Mouse (Mus musculus) urinary bladder, postnatal 4 days (tissue): Measurements from ENCODE around the gene Gm9639.
"Not testable (repeated sequence)": the region's sequence is repeated elsewhere in the genome, so short reads cannot be mapped to it uniquely, and the experiment has no call there.

ENCODE experiments used
- DNase-seq, 2 experiments: peaks; one replicate each; pipeline ENCODE4 v3.0.0; 2021 to 2022; ENCODE audit warnings: low spot score in 2 of 2

The Gm9639 gene

DNA sequence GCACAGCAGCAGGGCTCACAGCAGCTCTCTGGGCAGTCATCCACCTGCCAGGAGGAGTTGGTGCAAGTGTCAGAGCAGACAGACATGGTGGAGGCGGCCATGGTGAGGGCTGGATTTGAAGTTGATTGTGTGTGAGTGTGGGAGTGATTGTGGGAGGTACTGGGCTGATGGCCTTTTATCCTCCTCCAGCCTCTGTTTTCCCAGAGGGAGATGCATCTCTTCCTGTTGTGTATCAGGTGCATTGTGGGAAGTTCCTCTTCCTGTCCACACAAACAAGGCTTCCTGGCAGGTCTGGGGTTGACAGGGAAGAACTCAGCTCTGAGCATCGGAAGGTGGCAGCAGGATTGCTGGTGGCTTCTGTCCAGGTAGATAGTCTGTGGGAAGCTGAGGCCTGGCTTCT, at the start of gene Gm9639:
Gene Gm9639 (minus strand): TSS at position 101 of the 400 bp plus-strand sequence.
- DNase-seq, result no peak

DNA sequence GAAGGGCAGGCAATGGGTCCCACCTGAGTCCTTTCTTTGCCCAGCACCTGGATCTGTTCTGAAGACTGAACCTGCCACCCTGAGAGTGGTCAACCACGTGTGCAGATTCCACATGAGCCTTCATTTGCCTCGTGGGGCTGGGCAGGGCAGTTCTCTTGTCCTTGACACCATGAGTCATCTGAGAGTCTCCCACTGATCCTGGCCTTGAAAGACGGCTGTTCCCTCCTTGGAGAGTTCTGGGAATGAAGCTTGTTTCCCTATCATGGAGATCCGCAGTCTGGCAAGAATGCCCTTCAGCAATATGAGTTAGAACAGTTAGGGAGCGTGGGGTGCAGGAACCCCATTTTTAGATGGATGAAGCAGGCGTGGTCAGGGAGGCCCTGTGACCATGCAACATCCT, 44.1 kb upstream of the Gm9639 start:
- DNase-seq, result no peak

DNA sequence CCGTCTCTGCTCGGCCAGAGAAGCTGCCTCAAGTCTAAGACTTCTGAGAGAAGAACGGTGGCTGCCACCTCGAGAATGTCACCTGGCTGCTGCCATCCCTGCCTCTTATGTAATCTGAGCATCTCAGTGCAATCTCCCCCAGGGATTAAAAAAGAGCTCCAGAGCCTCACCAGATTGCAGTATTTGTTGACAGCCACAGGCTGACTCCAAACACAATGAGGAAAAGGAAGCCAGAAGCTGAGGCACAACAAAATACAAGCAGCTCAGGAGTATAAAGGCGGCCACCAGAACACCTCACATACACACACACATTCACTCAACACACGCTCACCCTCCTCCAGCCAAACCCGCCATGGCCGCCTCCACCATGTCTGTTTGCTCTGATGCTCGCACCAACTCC, 40.8 kb upstream of the Gm9639 start, which contains the start of gene Krtap10-10:
Gene Krtap10-10 (plus strand): TSS at position 301 of the 400 bp plus-strand sequence.
- DNase-seq, result no peak

DNA sequence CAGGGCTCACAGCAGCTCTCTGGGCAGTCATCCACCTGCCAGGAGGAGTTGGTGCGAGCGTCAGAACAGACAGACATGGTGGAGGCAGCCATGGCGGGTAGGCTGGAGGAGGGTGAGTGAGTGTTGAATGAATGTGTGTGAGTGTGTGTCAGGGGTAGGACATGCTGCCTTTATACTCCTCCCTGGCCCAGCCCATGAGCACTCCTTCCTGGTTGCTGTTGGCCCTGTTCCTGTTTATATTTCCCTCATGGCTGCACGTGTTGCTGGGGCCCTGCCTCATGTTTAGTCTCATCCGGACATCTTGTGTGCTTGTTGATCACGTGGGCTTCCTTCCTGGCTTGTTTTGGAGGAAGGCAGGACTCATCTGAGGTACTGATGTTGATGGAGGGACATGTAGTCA, 32.1 kb upstream of the Gm9639 start, which contains the start of gene Krtap10-4:
Gene Krtap10-4 (minus strand): TSS at position 145 of the 400 bp plus-strand sequence.
- DNase-seq, result no peak

DNA sequence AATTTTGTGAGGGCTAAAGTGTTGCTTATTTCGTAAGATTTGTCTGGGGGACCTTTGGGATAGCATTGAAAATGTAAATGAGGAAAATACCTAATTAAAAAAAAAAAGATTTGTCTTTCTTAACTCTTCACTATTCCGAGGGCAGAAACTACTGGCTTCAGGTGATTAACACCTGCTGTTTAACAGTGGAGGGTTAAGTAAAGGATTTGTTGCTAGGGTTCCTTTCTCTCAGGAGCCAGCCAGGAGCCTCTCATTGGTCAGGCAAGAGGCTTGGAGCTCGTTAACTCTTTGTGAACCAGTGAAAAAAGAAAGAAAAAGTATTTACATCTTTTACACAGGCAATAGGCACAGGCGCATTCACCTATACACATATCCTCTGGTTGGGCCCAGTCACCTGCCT, 24.3 kb upstream of the Gm9639 start:
- DNase-seq, result no peak

DNA sequence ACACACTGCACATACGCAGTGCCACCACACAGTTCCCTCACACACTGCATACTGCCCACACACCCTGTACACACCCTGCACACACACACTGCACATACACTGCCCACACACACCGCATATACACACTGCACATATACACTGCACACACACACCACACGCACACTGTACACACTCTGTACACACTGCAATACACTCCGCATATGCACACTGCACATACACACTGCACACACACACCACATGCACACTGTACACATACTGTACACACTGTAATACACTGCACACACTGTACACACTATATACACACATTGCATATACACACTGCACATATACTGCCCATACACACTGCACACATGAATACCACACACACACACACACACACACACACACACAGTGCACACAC, 23.6 kb upstream of the Gm9639 start:
- DNase-seq, result no peak

DNA sequence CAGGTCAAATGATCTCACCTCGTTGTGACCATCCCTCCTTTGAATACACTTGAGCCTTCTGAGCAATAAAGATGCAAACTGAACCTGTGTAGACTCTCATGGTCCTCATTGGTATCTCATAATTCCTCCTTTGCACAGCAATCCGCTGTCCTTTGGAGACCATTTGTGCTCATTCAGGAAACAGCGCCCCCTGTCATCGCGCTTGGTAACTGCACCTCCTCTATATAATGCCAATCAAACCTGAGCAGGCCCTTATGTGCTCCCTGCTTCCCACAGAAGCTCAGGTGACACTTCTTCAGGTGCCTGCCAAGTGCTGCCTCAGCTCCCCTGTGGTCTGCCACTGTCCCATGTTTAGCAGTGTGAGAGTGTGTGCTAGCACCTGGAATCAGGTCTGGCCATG, 20.6 kb upstream of the Gm9639 start:
- no peak for DNase-seq

DNA sequence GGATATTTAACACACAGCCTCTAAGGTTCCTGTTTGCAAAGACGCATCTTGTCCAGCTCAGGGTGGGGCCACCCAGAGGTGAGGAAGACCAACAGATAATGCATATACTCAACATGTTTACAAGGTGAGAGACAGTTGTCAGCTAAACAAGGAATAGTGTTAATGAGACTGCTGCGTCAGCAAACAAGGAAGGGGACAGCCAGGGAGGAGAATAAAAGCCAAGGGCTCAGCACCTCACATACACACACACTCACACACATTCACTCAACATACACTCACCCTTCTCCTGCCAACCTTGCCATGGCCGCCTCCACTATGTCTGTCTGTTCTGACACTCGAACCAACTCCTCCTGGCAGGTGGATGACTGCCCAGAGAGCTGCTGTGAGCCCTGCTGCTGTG, 19.5 kb upstream of the Gm9639 start, which contains the start of gene Gm2696:
Gene Gm2696 (plus strand): TSS at position 301 of the 400 bp plus-strand sequence.
- DNase-seq, result no peak

DNA sequence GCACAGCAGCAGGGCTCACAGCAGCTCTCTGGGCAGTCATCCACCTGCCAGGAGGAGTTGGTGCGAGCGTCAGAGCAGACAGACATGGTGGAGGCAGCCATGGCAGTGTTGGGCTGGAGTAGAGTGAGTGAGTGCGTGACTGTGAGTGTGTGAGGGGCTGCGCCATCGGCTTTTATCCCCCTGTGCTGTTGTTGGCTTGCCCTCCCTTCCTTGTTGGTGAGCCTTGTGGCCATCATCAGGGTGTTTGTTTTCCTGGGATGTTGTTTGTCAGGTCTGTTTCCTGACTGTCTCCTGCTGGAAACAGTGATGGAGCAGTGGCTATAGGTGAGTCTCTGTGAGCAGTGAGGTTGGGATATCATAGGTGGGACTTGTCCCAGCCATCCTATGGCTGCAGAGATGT, 16.9 kb upstream of the Gm9639 start, which contains the start of gene Gm9507:
Gene Gm9507 (minus strand): TSS at position 101 of the 400 bp plus-strand sequence.
- peak in 1 of 2 experiments; percentile 47 for DNase-seq

DNA sequence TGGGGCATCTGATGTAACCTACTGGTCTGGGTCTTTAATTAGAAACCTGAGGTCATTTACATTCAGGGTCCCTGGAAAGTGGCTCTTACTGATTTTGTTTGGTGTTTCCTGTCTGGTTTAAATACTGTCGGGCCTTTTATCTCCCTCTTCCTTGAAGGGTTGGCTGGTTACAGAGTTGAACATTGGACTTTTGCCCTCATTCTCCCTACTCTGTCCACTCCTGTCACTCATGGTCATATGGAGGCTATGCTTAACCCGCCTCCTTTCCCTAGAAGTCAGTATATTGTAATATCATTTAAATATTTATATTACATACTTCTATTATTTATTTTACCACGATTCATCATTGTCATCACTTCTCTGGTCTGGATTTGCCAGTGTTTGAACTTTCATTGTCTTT, 9.2 kb upstream of the Gm9639 start:
- DNase-seq, result no peak

DNA sequence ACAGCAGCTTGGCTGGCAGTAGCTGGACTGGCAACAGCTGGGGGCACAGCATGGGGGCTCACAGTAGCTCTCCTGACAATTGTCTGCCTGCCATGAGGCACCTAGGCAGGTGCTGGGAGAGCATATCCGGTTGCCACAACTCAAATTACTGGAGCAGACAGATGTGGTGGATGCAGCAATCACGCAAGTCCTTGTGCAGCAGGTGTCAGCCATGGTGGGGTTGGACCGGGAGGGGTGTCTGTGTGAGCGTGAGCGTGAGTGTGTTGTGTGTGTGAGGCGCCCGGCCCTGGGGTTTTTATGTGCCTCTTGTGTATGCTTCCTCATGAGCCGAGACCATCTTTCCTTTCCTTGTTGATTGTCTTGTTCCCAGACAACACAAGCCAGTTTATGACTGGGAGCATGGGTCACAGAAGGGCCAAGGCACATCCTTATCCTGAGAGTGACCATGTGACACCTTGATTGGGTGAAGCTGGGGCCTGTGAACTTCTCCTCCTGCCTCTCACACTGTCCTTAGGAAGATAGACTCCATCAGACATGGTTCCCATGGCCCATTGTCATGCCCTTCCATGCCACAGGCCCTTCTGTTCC, 4.1 kb upstream of the Gm9639 start, which contains the start of gene Gm19668:
Gene Gm19668 (minus strand): TSS at position 213 of the 588 bp plus-strand sequence.
- DNase-seq, result no peak

DNA sequence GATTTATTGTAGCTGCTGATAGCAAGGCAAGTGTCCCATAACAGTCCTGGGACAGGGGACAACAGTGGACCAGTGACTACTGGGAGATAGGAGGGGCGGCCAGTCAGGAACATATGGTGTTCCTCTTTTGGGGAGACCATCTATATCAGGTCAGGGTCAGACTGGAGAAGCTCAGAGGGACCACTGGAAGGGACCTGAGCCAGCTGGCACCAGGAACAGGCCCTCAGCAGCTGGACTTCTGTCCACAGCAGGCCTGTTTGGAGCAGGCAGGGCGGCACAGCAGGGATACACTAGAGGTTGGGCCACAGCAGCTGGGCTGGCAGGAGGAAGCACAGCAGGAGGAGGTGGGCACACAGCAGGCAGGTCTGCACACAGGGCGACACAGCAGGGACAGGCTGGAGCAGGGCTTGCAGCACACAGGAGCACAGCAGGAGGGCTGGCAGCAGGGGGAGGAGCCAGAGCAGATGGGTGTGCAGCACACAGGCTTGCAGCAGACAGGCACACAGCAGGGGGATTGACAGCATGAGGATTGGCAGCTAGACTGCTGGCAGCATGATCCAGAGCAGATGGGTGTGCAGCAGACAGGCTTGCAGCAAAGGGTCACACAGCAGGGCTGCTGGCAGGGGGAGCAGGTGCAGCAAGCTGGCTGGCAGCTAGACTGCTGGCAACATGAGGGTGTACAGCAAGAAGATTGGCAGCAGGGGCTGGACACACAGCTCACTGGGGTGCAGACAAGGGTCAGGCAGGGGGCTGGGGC, 3.5 kb upstream of the Gm9639 start:
- not testable (repeated sequence) for DNase-seq

DNA sequence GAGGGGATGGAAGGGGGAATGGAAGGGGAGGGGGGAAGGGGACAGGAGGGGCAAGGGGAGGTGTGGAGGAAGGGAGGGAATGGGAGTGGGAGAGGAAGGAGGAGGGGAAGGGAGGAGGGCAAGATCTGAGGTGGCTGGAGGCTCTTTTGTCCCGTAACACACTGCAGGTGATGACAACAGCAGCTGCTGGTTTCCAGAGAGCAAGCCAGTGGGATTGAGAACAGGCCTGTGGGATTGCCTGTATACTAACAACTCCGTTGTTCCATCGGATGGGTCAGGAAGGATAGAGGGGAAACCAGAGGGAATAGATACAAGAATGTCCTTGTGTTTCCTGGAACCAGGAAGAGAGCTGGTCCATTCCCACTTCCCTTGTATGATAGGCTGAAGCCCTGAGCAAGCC, 2.8 kb upstream of the Gm9639 start:
- DNase-seq, result no peak

DNA sequence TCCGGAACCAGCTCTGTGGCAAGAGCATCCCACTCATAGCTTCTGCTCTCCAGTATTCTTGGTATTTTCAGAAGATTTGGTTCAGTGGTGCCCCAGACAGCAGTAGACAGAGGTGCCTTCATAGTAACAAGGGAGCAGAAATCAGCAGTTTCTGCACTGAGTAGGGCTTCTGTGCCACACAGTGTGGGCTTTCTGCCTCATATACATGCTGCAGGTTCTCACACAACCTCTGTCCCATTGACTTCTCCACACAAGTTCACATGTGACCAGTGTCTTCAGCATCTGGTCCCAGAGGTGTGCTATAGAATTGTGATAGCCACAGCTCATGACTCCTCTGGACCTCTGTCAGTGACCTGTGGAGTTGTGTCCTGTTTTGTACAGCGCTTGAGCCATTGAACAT, 6.3 kb downstream of the Gm9639 start:
- no peak for DNase-seq

DNA sequence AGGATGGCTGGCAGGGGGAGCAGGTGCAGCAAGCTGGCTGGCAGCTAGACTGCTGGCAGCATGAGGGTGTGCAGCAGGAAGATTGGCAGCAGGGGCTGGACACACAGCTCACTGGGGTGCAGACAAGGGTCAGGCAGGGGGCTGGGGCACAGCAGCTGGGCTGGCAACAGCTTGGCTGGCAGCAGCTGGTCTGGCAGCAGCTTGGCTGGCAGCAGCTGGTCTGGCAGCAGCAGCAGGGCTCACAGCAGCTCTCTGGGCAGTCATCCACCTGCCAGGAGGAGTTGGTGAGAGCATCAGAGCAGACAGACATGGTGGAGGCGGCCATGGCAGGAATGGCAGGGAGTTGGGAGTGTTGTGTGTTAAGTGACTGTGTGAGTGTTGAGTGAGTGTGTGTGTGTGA, 7.0 kb downstream of the Gm9639 start, which contains the start of gene Gm7137:
Gene Gm7137 (minus strand): TSS at position 325 of the 400 bp plus-strand sequence.
- not testable (repeated sequence) for DNase-seq

DNA sequence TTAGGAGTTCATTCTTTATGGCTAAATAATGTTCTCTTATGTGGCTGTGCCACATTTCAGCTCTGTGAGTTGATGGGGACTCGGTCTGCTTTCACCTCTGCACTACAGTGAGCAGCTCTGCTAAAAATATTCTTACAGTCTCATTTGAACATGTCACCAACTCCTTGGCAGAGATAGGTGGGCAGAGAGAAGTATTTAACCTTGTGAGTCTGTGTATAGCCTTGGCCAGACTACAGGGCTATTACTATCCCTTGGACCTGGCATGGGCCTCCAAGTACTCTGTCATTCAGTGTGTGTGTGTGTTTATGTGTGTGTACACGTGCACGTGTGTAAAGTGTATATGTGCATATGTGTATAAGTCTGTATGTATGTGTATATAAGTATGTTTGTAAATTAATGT, 11.5 kb downstream of the Gm9639 start:
- DNase-seq, result not testable (repeated sequence)

DNA sequence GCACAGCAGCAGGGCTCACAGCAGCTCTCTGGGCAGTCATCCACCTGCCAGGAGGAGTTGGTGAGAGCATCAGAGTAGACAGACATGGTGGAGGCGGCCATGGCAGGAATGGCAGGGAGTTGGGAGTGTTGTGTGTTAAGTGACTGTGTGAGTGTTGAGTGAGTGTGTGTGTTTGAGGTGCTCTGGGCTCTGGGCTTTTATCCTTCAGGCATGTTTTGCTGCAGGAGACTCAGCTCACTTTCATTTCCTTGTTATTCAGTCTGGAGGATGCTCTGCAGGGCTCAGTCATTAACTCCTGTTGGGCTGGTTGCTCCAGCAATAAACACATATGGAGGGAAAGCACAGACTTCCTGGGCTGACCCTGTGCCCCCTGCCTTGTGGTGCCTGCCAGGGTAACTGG, 12.4 kb downstream of the Gm9639 start, which contains the start of gene Gm3250:
Gene Gm3250 (minus strand): TSS at position 101 of the 400 bp plus-strand sequence.
- DNase-seq, result not testable (repeated sequence)

DNA sequence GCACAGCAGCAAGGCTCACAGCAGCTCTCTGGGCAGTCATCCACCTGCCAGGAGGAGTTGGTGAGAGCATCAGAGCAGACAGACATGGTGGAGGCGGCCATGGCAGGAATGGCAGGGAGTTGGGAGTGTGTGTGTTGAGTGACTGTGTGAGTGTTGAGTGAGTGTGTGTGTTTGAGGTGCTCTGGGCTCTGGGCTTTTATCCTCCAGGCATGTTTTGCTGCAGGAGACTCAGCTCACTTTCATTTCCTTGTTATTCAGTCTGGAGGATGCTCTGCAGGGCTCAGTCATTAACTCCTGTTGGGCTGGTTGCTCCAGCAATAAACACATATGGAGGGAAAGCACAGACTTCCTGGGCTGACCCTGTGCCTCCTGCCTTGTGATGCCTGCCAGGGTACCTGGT, 18.0 kb downstream of the Gm9639 start, which contains the start of gene Gm7138:
Gene Gm7138 (minus strand): TSS at position 101 of the 400 bp plus-strand sequence.
- DNase-seq, result not testable (repeated sequence)

DNA sequence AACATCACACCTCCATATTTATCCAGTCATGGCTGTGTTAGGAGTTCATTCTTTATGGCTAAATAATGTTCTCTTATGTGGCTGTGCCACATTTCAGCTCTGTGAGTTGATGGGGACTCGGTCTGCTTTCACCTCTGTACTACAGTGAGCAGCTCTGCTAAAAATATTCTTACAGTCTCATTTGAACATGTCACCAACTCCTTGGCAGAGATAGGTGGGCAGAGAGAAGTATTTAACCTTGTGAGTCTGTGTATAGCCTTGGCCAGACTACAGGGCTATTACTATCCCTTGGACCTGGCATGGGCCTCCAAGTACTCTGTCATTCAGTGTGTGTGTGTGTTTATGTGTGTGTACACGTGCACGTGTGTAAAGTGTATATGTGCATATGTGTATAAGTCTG, 22.7 kb downstream of the Gm9639 start:
- DNase-seq, result not testable (repeated sequence)

DNA sequence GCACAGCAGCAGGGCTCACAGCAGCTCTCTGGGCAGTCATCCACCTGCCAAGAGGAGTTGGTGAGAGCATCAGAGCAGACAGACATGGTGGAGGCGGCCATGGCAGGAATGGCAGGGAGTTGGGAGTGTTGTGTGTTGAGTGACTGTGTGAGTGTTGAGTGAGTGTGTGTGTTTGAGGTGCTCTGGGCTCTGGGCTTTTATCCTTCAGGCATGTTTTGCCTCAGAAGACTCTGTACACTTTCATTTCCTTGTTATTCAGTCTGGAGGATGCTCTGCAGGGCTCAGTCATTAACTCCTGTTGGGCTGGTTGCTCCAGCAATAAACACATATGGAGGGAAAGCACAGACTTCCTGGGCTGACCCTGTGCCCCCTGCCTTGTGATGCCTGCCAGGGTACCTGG, 23.7 kb downstream of the Gm9639 start, which contains the start of gene Gm3238:
Gene Gm3238 (minus strand): TSS at position 101 of the 400 bp plus-strand sequence.
- DNase-seq, result not testable (repeated sequence)

DNA sequence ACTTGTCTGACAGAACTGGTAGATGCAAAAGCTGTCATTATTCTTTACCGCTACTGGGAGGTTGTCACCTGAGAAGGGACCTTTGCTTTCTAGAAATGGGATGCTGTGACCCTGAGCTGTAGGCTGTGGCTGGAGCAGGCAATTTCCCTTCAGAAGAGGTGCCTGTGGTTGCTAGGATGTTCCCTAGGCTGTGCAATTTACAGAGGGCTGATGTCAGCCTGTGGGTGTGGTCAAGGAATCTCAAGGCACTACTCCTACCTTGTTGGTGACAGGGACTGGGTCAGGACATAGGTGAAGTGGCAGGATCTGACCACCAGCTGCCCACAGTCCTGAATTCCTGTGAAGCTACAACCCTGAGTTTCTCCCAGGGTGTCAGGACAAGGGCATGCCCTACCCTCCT, 25.1 kb downstream of the Gm9639 start:
- no peak for DNase-seq

DNA sequence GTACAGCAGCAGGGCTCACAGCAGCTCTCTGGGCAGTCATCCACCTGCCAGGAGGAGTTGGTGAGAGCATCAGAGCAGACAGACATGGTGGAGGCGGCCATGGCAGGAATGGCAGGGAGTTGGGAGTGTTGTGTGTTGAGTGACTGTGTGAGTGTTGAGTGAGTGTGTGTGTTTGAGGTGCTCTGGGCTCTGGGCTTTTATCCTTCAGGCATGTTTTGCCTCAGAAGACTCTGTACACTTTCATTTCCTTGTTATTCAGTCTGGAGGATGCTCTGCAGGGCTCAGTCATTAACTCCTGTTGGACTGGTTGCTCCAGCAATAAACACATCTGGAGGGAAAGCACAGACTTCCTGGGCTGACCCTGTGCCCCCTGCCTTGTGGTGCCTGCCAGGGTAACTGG, 35.3 kb downstream of the Gm9639 start, which contains the start of gene Gm3233:
Gene Gm3233 (minus strand): TSS at position 101 of the 400 bp plus-strand sequence.
- DNase-seq, result not testable (repeated sequence)
